Mouse (Mus musculus) heart, embryonic 15.5 days (tissue): Measurements from ENCODE around the gene Mfap1b. TPM values are rescaled to one million over a fixed set of nuclear protein-coding genes. Genes with fewer than 3 reads are reported as not detected.
"Not testable (repeated sequence)": the region's sequence is repeated elsewhere in the genome, so short reads cannot be mapped to it uniquely, and the experiment has no call there.

Source experiments
- ATAC-seq: fragments of 200-750 bp; cut with Nextera tagmentation; replicated peaks from 2 replicates; pipeline ENCODE4 v1.8.0; 2017; ENCODE audit warnings: low read depth, moderate TSS enrichment; ENCODE audit not compliant: insufficient number of reproducible peaks, insufficient read depth, low FRiP score
- H3K27ac ChIP-seq: fragments of 300-500 bp; sonication (generic); 2 replicates; pipeline ENCODE4 v1.5.1; 2015; ENCODE audit warnings: mild to moderate bottlenecking, inconsistent platforms
- H3K27me3 ChIP-seq: fragments of 300-500 bp; sonication (generic); 2 replicates; pipeline ENCODE4 v1.6.1; 2015; ENCODE audit warnings: inconsistent platforms
- H3K36me3 ChIP-seq: fragments of 300-500 bp; sonication (generic); 2 replicates; pipeline ENCODE4 v1.6.1; 2015; ENCODE audit warnings: mild to moderate bottlenecking, inconsistent platforms
- H3K4me1 ChIP-seq: fragments of 300-500 bp; sonication (generic); replicated peaks from 2 replicates; pipeline ENCODE4 v1.6.1; 2015; ENCODE audit warnings: inconsistent platforms
- H3K4me2 ChIP-seq: fragments of 300-500 bp; sonication (generic); 2 replicates; pipeline ENCODE4 v1.6.1; 2015; ENCODE audit warnings: inconsistent platforms, mild to moderate bottlenecking, moderate library complexity
- H3K4me3 ChIP-seq: fragments of 300-500 bp; sonication (generic); 2 replicates; pipeline ENCODE4 v1.5.1; 2015; ENCODE audit warnings: mild to moderate bottlenecking, inconsistent platforms
- H3K9ac ChIP-seq: fragments of 300-500 bp; sonication (generic); 2 replicates; pipeline ENCODE4 v1.6.1; 2015; ENCODE audit warnings: mild to moderate bottlenecking, inconsistent platforms
- H3K9me3 ChIP-seq: fragments of 300-500 bp; sonication (generic); replicated peaks from 2 replicates; pipeline ENCODE4 v1.6.1; 2016; ENCODE audit warnings: inconsistent platforms
- WGBS: fragments of 180-500 bp; shearing (Covaris S2); methylation state at CpG from one replicate; pipeline ENCODE4 v1.1.7; 2015; ENCODE audit warnings: mixed read lengths; 5-methylcytosine and 5-hydroxymethylcytosine counted together
- polyA plus RNA-seq: library from polyadenylated mRNA; unstranded; fragments of >200 nt; fragmentation: Nextera tagmentation; extraction: Ambion mirVana; gene quantifications from 2 replicates; pipeline ENCODE4 v1.2.1, GENCODE M21; 2015

Mfap1b gene
- 39.7 and 42.1 TPM in 2 replicates for polyA plus RNA-seq

GRCm38 (mm10) chr2:121473301-121474179 is at the start of gene Mfap1b:
Gene Mfap1b (minus strand): TSS chr2:121474067.
- H3K9me3 ChIP-seq, H3K36me3 ChIP-seq, H3K4me1 ChIP-seq, H3K27me3 ChIP-seq: not testable (repeated sequence)
- H3K9ac ChIP-seq = peak within 1 kb of the TSS; percentile 67
- peak within 1 kb of the TSS; percentile 75 for H3K4me2 ChIP-seq
- 5% methylated on average over 41 of the region's 41 CpGs for WGBS
- peak within 1 kb of the TSS; percentile 69 for H3K4me3 ChIP-seq
- H3K27ac ChIP-seq = peak within 1 kb of the TSS; percentile 62
- ATAC-seq = peak; percentile 79

- H3K9me3 ChIP-seq, H3K27ac ChIP-seq, H3K9ac ChIP-seq, H3K4me2 ChIP-seq, ATAC-seq, H3K4me1 ChIP-seq, H3K27me3 ChIP-seq, H3K4me3 ChIP-seq: not testable (repeated sequence)
- peaks cover 22% of the 10 kb centered on the region for H3K36me3 ChIP-seq
- 100% methylated on average over 3 of the region's 3 CpGs for WGBS
Observed at GRCm38 (mm10) chr2:121522830-121523229, 49.0 kb upstream of the Mfap1b start.

- H3K4me3 ChIP-seq = no peak overlapping the region
- WGBS = 76% methylated on average over 2 of the region's 2 CpGs
- no peak for ATAC-seq
Observed at GRCm38 (mm10) chr2:121522006-121522405, 48.1 kb upstream of the Mfap1b start.

GRCm38 (mm10) chr2:121518711-121519110 is 44.8 kb upstream of the Mfap1b start:
- H3K36me3 ChIP-seq = peaks cover 13% of the 10 kb centered on the region
- H3K4me1 ChIP-seq, H3K4me2 ChIP-seq, H3K9ac ChIP-seq, H3K4me3 ChIP-seq, H3K27me3 ChIP-seq, ATAC-seq, H3K9me3 ChIP-seq, H3K27ac ChIP-seq: not testable (repeated sequence)
- WGBS = 92% methylated on average over 4 of the region's 4 CpGs

More at GRCm38 (mm10) chr2:121522006-121522405, 48.1 kb upstream of the Mfap1b start:
- H3K9ac ChIP-seq = no peak overlapping the region
- H3K27me3 ChIP-seq = no peaks in the 10 kb centered on the region
- no peaks in the 10 kb centered on the region for H3K9me3 ChIP-seq
- H3K27ac ChIP-seq = no peak overlapping the region
- no peak overlapping the region for H3K4me2 ChIP-seq
- no peaks in the 10 kb centered on the region for H3K4me1 ChIP-seq
- peaks cover 22% of the 10 kb centered on the region for H3K36me3 ChIP-seq

GRCm38 (mm10) chr2:121518106-121518505 is 44.2 kb upstream of the Mfap1b start:
- peaks cover 13% of the 10 kb centered on the region for H3K36me3 ChIP-seq
- H3K4me1 ChIP-seq = no peaks in the 10 kb centered on the region
- H3K9ac ChIP-seq = no peak overlapping the region
- WGBS = 94% methylated on average over 5 of the region's 5 CpGs
- H3K27ac ChIP-seq = no peak overlapping the region
- H3K4me2 ChIP-seq = no peak overlapping the region
- H3K9me3 ChIP-seq = no peaks in the 10 kb centered on the region
- H3K27me3 ChIP-seq = no peaks in the 10 kb centered on the region
- no peak overlapping the region for H3K4me3 ChIP-seq
- ATAC-seq = no peak

GRCm38 (mm10) chr2:121514211-121514610 is 40.3 kb upstream of the Mfap1b start:
- Histone ChIP-seq H3K27ac (no peak overlapping the region), H3K4me2 (no peak overlapping the region), H3K9me3 (no peaks in the 10 kb centered on the region), H3K27me3 (no peaks in the 10 kb centered on the region), H3K36me3 (peaks cover 18% of the 10 kb centered on the region), H3K4me1 (peaks cover 6% of the 10 kb centered on the region), H3K9ac (no peak overlapping the region), H3K4me3 (no peak overlapping the region)
- 89% methylated on average over 4 of the region's 4 CpGs for WGBS
- no peak for ATAC-seq

- H3K4me1 ChIP-seq, H3K9me3 ChIP-seq, H3K27me3 ChIP-seq, H3K4me3 ChIP-seq, H3K9ac ChIP-seq, ATAC-seq, H3K27ac ChIP-seq, H3K4me2 ChIP-seq: not testable (repeated sequence)
- WGBS = 90% methylated on average over 5 of the region's 5 CpGs
- H3K36me3 ChIP-seq = peaks cover 14% of the 10 kb centered on the region
Observed at GRCm38 (mm10) chr2:121512991-121513765, 39.3 kb upstream of the Mfap1b start.

- H3K36me3 ChIP-seq = peaks cover 14% of the 10 kb centered on the region
- WGBS = 84% methylated on average over 8 of the region's 8 CpGs
- no peak overlapping the region for H3K4me3 ChIP-seq
- H3K9me3 ChIP-seq = no peaks in the 10 kb centered on the region
- H3K4me2 ChIP-seq = no peak overlapping the region
- H3K27me3 ChIP-seq = no peaks in the 10 kb centered on the region
- no peak overlapping the region for H3K27ac ChIP-seq
- H3K9ac ChIP-seq = no peak overlapping the region
- ATAC-seq = no peak
- peaks cover 16% of the 10 kb centered on the region for H3K4me1 ChIP-seq
Observed at GRCm38 (mm10) chr2:121511401-121511800, 37.5 kb upstream of the Mfap1b start.

- Histone ChIP-seq H3K36me3 (peaks cover 14% of the 10 kb centered on the region), H3K27me3 (no peaks in the 10 kb centered on the region), H3K4me1 (peaks cover 16% of the 10 kb centered on the region), H3K27ac (no peak overlapping the region), H3K4me3 (peak overlapping the region; percentile 42), H3K9me3 (no peaks in the 10 kb centered on the region), H3K9ac (peak overlapping the region; percentile 34; the same call in 1 of the 2 replicates), H3K4me2 (peak overlapping the region; percentile 60)
- 0 out of 2 replicates have a peak, but pooled peaks have one; percentile 55 for ATAC-seq
- 23% methylated on average over 16 of the region's 16 CpGs for WGBS
Observed at GRCm38 (mm10) chr2:121509584-121509983, 35.7 kb upstream of the Mfap1b start.

GRCm38 (mm10) chr2:121507951-121508330 is 34.1 kb upstream of the Mfap1b start:
- no peak overlapping the region for H3K27ac ChIP-seq
- H3K9me3 ChIP-seq = no peaks in the 10 kb centered on the region
- peak overlapping the region; percentile 79; the same call in 1 of the 2 replicates for H3K9ac ChIP-seq
- H3K36me3 ChIP-seq = peaks cover 14% of the 10 kb centered on the region
- no peaks in the 10 kb centered on the region for H3K27me3 ChIP-seq
- peaks cover 16% of the 10 kb centered on the region for H3K4me1 ChIP-seq
- peak overlapping the region; percentile 71 for H3K4me3 ChIP-seq
- ATAC-seq = no peak
- H3K4me2 ChIP-seq = peak overlapping the region; percentile 78
- WGBS = 77% methylated on average over 2 of the region's 2 CpGs

- H3K9me3 ChIP-seq = no peaks in the 10 kb centered on the region
- H3K27ac ChIP-seq = no peak overlapping the region
- H3K4me1 ChIP-seq = peaks cover 16% of the 10 kb centered on the region
- peaks cover 14% of the 10 kb centered on the region for H3K36me3 ChIP-seq
- 15% methylated on average over 12 of the region's 12 CpGs for WGBS
- H3K9ac ChIP-seq = peak overlapping the region; percentile 79
- peak overlapping the region; percentile 71 for H3K4me3 ChIP-seq
- no peak for ATAC-seq
- H3K4me2 ChIP-seq = peak overlapping the region; percentile 78
- H3K27me3 ChIP-seq = no peaks in the 10 kb centered on the region
Observed at GRCm38 (mm10) chr2:121507173-121507950, 33.5 kb upstream of the Mfap1b start.
